Comparison of ENCODE assay signal across 15 mouse cellular contexts in genomic region chr2:127308660-127309059, GRCm38 (mm10). TPM values are rescaled to one million over a fixed set of nuclear protein-coding genes. Genes with fewer than 3 reads are reported as not detected.
DNase-seq lines count a peak whose midpoint lies in the region; ATAC-seq and TF ChIP-seq lines count a peak whose summit lies in the region.
"Had no signal": no experiment of that assay in that cellular context is flagged by ENCODE, and none has a peak within 500 bp of the region (broad histone marks: within the 10 kb centered on the region; RNA-seq: fewer than 3 reads in every experiment).

No protein-coding gene starts in this region.

- H3K9ac ChIP-seq in liver, embryonic 14.5 days (replicated peaks), result no peak overlapping the region
- H3K9ac ChIP-seq in liver, embryonic 12.5 days, result no peak overlapping the region
- H3K9ac ChIP-seq: embryonic facial prominence, embryonic 12.5 days; hindbrain, embryonic 15.5 days; stomach, embryonic 15.5 days had no signal

- no peak overlapping the region for H3K4me2 ChIP-seq in liver, embryonic 14.5 days (ENCODE audit: low read depth)
- no peak overlapping the region for H3K4me2 ChIP-seq in liver, embryonic 12.5 days
- H3K4me2 ChIP-seq: embryonic facial prominence, embryonic 12.5 days; hindbrain, embryonic 15.5 days; stomach, embryonic 15.5 days had no signal

- no peaks in the 10 kb centered on the region for H3K4me1 ChIP-seq in liver, embryonic 14.5 days (replicated peaks; ENCODE audit: control insufficient read depth in 2 of 2, insufficient read depth in 2 of 2, low read length in 1 of 2)
- 0 out of 2 replicates have a peak, but pooled peaks cover 6% of the 10 kb centered on the region for H3K4me1 ChIP-seq in liver, embryonic 12.5 days
- H3K4me1 ChIP-seq: embryonic facial prominence, embryonic 12.5 days; hindbrain, embryonic 15.5 days; stomach, embryonic 15.5 days had no signal

- TF ChIP-seq EP300 in liver, embryonic 14.5 days (IDR thresholded peaks at IDR 0.05; ENCODE audit: low read depth), result no peak

- H3K27me3 ChIP-seq in liver, embryonic 14.5 days (ENCODE audit: control insufficient read depth, insufficient read depth, low read length), result no peaks in the 10 kb centered on the region
- no peaks in the 10 kb centered on the region for H3K27me3 ChIP-seq in liver, embryonic 12.5 days (replicated peaks)
- H3K27me3 ChIP-seq: embryonic facial prominence, embryonic 12.5 days; hindbrain, embryonic 15.5 days; stomach, embryonic 15.5 days had no signal

- H3K36me3 ChIP-seq in liver, embryonic 14.5 days (replicated peaks; ENCODE audit: control insufficient read depth, insufficient read depth, low read depth), result no peaks in the 10 kb centered on the region
- no peaks in the 10 kb centered on the region for H3K36me3 ChIP-seq in liver, embryonic 12.5 days
- H3K36me3 ChIP-seq: embryonic facial prominence, embryonic 12.5 days; hindbrain, embryonic 15.5 days; stomach, embryonic 15.5 days had no signal

- TF ChIP-seq CTCF in liver, embryonic 14.5 days (IDR thresholded peaks at IDR 0.05; ENCODE audit: low read depth), result peak; percentile 61

- DNase-seq in embryo, embryonic 10 days (ENCODE audit: low spot score), result peak; percentile 29
- DNase-seq in embryo, embryonic 9.5 days (ENCODE audit: extremely low spot score), result no peak
- DNase-seq in liver, embryonic 14.5 days (ENCODE audit: low read depth in 3 of 3, low spot score in 3 of 3), result no peak
- peak; percentile 69 for DNase-seq in ES-CJ7 (ENCODE audit: low read depth, low spot score)
- no peak for DNase-seq in adrenal gland, adult 18-20 months (ENCODE audit: low spot score in 2 of 2)
- no peak for DNase-seq in frontal cortex, adult 2 months (ENCODE audit: extremely low spot score in 1 of 2, low spot score in 1 of 2)
- DNase-seq: lung, postnatal 14 days had no signal

- ATAC-seq in liver, embryonic 14.5 days (ENCODE audit: insufficient read depth), result no peak
- no peak for ATAC-seq in liver, embryonic 12.5 days
- ATAC-seq in inflammation-experienced regulatory T-cells, adult 6 months, result peak; percentile 64

- no peak overlapping the region for H3K27ac ChIP-seq in liver, embryonic 14.5 days
- H3K27ac ChIP-seq in liver, embryonic 12.5 days, result no peak overlapping the region
- H3K27ac ChIP-seq: embryonic facial prominence, embryonic 12.5 days; hindbrain, embryonic 15.5 days; stomach, embryonic 15.5 days had no signal

- H3K9me3 ChIP-seq in liver, embryonic 14.5 days (ENCODE audit: control insufficient read depth, low read length), result no peaks in the 10 kb centered on the region
- no peaks in the 10 kb centered on the region for H3K9me3 ChIP-seq in liver, embryonic 12.5 days (replicated peaks)
- H3K9me3 ChIP-seq: embryonic facial prominence, embryonic 12.5 days; hindbrain, embryonic 15.5 days; stomach, embryonic 15.5 days had no signal

- 75% methylated on average over 2 of the region's 2 CpGs for WGBS in liver, embryonic 14.5 days (ENCODE audit: insufficient replicate concordance)
- 80% methylated on average over 2 of the region's 2 CpGs for WGBS in liver, embryonic 12.5 days (ENCODE audit: insufficient replicate concordance)

- H3K4me3 ChIP-seq in liver, embryonic 14.5 days (ENCODE audit: insufficient read depth in 1 of 2, low read depth in 2 of 2, low read length in 2 of 2), result no peak overlapping the region
- no peak overlapping the region for H3K4me3 ChIP-seq in liver, embryonic 12.5 days
- H3K4me3 ChIP-seq: embryonic facial prominence, embryonic 12.5 days; hindbrain, embryonic 15.5 days; stomach, embryonic 15.5 days had no signal

RNA-seq across cellular contexts. Expression of gene Dusp2, which starts 27.3 kb away (rescaled TPM):
- polyA plus RNA-seq in liver, embryonic 14.5 days (2012; rRNA removed), result 1.1 and 1.8 TPM in 2 replicates
- polyA plus RNA-seq in liver, embryonic 14.5 days (2014; fragmentation: Nextera tagmentation; extraction: Ambion mirVana), result 1.5 and 1.7 TPM in 2 replicates
- polyA plus RNA-seq in liver, embryonic 12.5 days (2016; fragmentation: Nextera tagmentation; extraction: Ambion mirVana), result 7.3 and 8.0 TPM in 2 replicates
- polyA plus RNA-seq in inflammation-experienced regulatory T-cells, adult 6 months (2017; shearing (Covaris generic)), result 10 to 100 TPM; 26.0 to 29.5 (median 27.9) TPM
- 1 to 10 TPM in 1 of 2 experiments, under 1 TPM in 1; 0.66 to 2.0 TPM for total RNA-seq in adrenal gland, adult 18-20 months (2021)
- 0.80 and 1.3 TPM in 2 replicates for polyA plus RNA-seq in frontal cortex, adult 2 months (2012; rRNA removed)

RNA-seq across cellular contexts. Expression of gene Astl, which starts 29.8 kb away (rescaled TPM):
- not detected in 2 replicates for polyA plus RNA-seq in liver, embryonic 14.5 days (2012; rRNA removed)
- not detected in 2 replicates for polyA plus RNA-seq in liver, embryonic 14.5 days (2014; fragmentation: Nextera tagmentation; extraction: Ambion mirVana)
- polyA plus RNA-seq in liver, embryonic 12.5 days (2016; fragmentation: Nextera tagmentation; extraction: Ambion mirVana), result not detected in 2 replicates
- under 1 TPM in 2 of 3 experiments, not detected in 1; 0.21 to 0.35 TPM for polyA plus RNA-seq in inflammation-experienced regulatory T-cells, adult 6 months (2017; shearing (Covaris generic))
- not detected for total RNA-seq in adrenal gland, adult 18-20 months (2021)
- polyA plus RNA-seq in frontal cortex, adult 2 months (2012; rRNA removed), result not detected in 2 replicates
- total RNA-seq: adrenal gland, postnatal 4 days; left cerebral cortex, postnatal 10 days had no signal
- polyA plus RNA-seq: C2C12; embryonic facial prominence, embryonic 12.5 days; hindbrain, embryonic 15.5 days; stomach, embryonic 15.5 days had no signal

RNA-seq across cellular contexts. Expression of gene Stard7, which starts 38.6 kb away (rescaled TPM):
- polyA plus RNA-seq in liver, embryonic 14.5 days (2012; rRNA removed), result 23.3 and 29.8 TPM in 2 replicates
- polyA plus RNA-seq in liver, embryonic 14.5 days (2014; fragmentation: Nextera tagmentation; extraction: Ambion mirVana), result 42.0 and 51.9 TPM in 2 replicates
- polyA plus RNA-seq in liver, embryonic 12.5 days (2016; fragmentation: Nextera tagmentation; extraction: Ambion mirVana), result 78.4 and 78.5 TPM in 2 replicates
- polyA plus RNA-seq in inflammation-experienced regulatory T-cells, adult 6 months (2017; shearing (Covaris generic)), result 10 to 100 TPM; 25.3 to 34.8 (median 28.0) TPM
- 100 to 1,000 TPM in 1 of 2 experiments, 10 to 100 TPM in 1; 81.9 to 100 TPM for total RNA-seq in adrenal gland, adult 18-20 months (2021)
- polyA plus RNA-seq in frontal cortex, adult 2 months (2012; rRNA removed), result 89.9 and 98.4 TPM in 2 replicates

RNA-seq across cellular contexts. Expression of gene Adra2b, which starts 54.3 kb away (rescaled TPM):
- 12.4 and 13.2 TPM in 2 replicates for polyA plus RNA-seq in liver, embryonic 14.5 days (2012; rRNA removed)
- polyA plus RNA-seq in liver, embryonic 14.5 days (2014; fragmentation: Nextera tagmentation; extraction: Ambion mirVana), result 20.0 and 24.4 TPM in 2 replicates
- polyA plus RNA-seq in liver, embryonic 12.5 days (2016; fragmentation: Nextera tagmentation; extraction: Ambion mirVana), result 38.3 and 42.5 TPM in 2 replicates
- under 1 TPM in 1 of 3 experiments, not detected in 2; 0.13 TPM for polyA plus RNA-seq in inflammation-experienced regulatory T-cells, adult 6 months (2017; shearing (Covaris generic))
- 1 to 10 TPM; 1.1 to 1.9 TPM for total RNA-seq in adrenal gland, adult 18-20 months (2021)
- 0.28 and 0.29 TPM in 2 replicates for polyA plus RNA-seq in frontal cortex, adult 2 months (2012; rRNA removed)
- polyA plus RNA-seq: C2C12 had no signal

Comparison
In these comparisons a context has a peak if more than half of its experiments do, and no peak if none do; other contexts are left out.
1. DNase-seq: peak in embryo, embryonic 10 days (single experiment) and ES-CJ7 (single experiment); none in embryo, embryonic 9.5 days (single experiment), liver, embryonic 14.5 days (0 of 3), adrenal gland, adult 18-20 months (0 of 2) and frontal cortex, adult 2 months (0 of 2).